Mouse (Mus musculus): ENCODE data around the gene Jsrp1. TPM values are rescaled to one million over a fixed set of nuclear protein-coding genes. Genes with fewer than 3 reads are reported as not detected.

The Jsrp1 gene
- total RNA-seq, 4 experiments from 2014 or later = 0.47 to 1.6 (median 0.75) TPM

GRCm38 (mm10) chr10:80760596-80761524, 52.4 kb downstream of the Jsrp1 start:
- no peak for DNase-seq (ENCODE audit: low spot score)

GRCm38 (mm10) chr10:80758651-80759050, 54.6 kb downstream of the Jsrp1 start:
- no peak for DNase-seq (ENCODE audit: low spot score)

Small RNA genes within 50 kb of the gene (microRNA-seq; reads per million reads assigned to microRNA genes)
- gene Mir1982 = 1.7 reads per million

Other genes with a start within 250 kb of the Jsrp1 start
- gene Klf16, start 236.2 kb downstream of the Jsrp1 start, total RNA-seq (2022) = 1 to 10 TPM; 3.5 to 5.0 (median 4.7) TPM
- 10 to 100 TPM; 44.7 to 48.1 (median 46.9) TPM for gene Abhd17a, start 223.2 kb downstream of the Jsrp1 start, total RNA-seq (2022)
- gene Scamp4, start 210.6 kb downstream of the Jsrp1 start, total RNA-seq (2022) = 10 to 100 TPM; 20.0 to 25.2 (median 21.9) TPM
- gene Adat3, start 210.6 kb downstream of the Jsrp1 start, total RNA-seq (2022) = under 1 TPM; 0.44 to 0.81 (median 0.73) TPM
- gene Gm49322, start 207.5 kb downstream of the Jsrp1 start, total RNA-seq (2022) = under 1 TPM; 0.17 to 0.57 (median 0.30) TPM
- 100 to 1,000 TPM; 119 to 132 (median 122) TPM for gene Csnk1g2, start 190.7 kb downstream of the Jsrp1 start, total RNA-seq (2022)
- gene Btbd2, start 156.4 kb downstream of the Jsrp1 start, total RNA-seq (2022) = 10 to 100 TPM; 44.0 to 52.5 (median 48.5) TPM
- 100 to 1,000 TPM; 197 to 243 (median 216) TPM for gene Mknk2, start 135.4 kb downstream of the Jsrp1 start, total RNA-seq (2022)
- gene Mob3a, start 111.5 kb downstream of the Jsrp1 start, total RNA-seq (2022) = 1 to 10 TPM; 3.8 to 6.0 (median 5.4) TPM
- gene Izumo4, start 111.3 kb downstream of the Jsrp1 start, total RNA-seq (2022) = 1 to 10 TPM; 2.2 to 5.3 (median 3.6) TPM
- 10 to 100 TPM; 41.2 to 44.5 (median 43.4) TPM for gene Ap3d1, start 71.2 kb downstream of the Jsrp1 start, total RNA-seq (2022)
- 10 to 100 TPM; 13.3 to 24.1 (median 19.8) TPM for gene Dot1l, start 58.3 kb downstream of the Jsrp1 start, total RNA-seq (2022)
- 10 to 100 TPM; 25.0 to 33.0 (median 31.5) TPM for gene Sf3a2, start 15.3 kb downstream of the Jsrp1 start, total RNA-seq (2022)
- gene Plekhj1, start 14.9 kb downstream of the Jsrp1 start, total RNA-seq (2022) = 10 to 100 TPM; 29.8 to 37.4 (median 32.7) TPM
- under 1 TPM; 0.14 to 0.50 (median 0.20) TPM for gene Amh, start 8.3 kb downstream of the Jsrp1 start, total RNA-seq (2022)
- 1,000 to 10,000 TPM in 2 of 4 experiments, 100 to 1,000 TPM in 2; 848 to 1,083 (median 963) TPM for gene Oaz1, start 13.2 kb upstream of the Jsrp1 start, total RNA-seq (2022)
- 10 to 100 TPM in 3 of 4 experiments, 1 to 10 TPM in 1; 7.8 to 14.0 (median 12.6) TPM for gene Lingo3, start 30.5 kb upstream of the Jsrp1 start, total RNA-seq (2022)
- gene Lsm7, start 41.7 kb upstream of the Jsrp1 start, total RNA-seq (2022) = 10 to 100 TPM; 23.3 to 32.5 (median 25.0) TPM
- gene Sppl2b, start 41.8 kb upstream of the Jsrp1 start, total RNA-seq (2022) = 10 to 100 TPM; 11.1 to 15.9 (median 14.4) TPM
- not detected for gene Tmprss9, start 58.4 kb upstream of the Jsrp1 start, total RNA-seq (2022)
- gene Timm13, start 87.5 kb upstream of the Jsrp1 start, total RNA-seq (2022) = 100 to 1,000 TPM; 117 to 135 (median 123) TPM
- gene Lmnb2, start 104.7 kb upstream of the Jsrp1 start, total RNA-seq (2022) = 1 to 10 TPM; 3.5 to 6.3 (median 4.8) TPM
- 10 to 100 TPM in 2 of 4 experiments, 1 to 10 TPM in 2; 5.0 to 18.1 (median 12.0) TPM for gene Gadd45b, start 116.6 kb upstream of the Jsrp1 start, total RNA-seq (2022)
- 1 to 10 TPM; 1.0 to 1.7 (median 1.5) TPM for gene Gng7, start 201.4 kb upstream of the Jsrp1 start, total RNA-seq (2022)
- under 1 TPM in 1 of 4 experiments, not detected in 3; 0.44 TPM for gene Diras1, start 212.2 kb upstream of the Jsrp1 start, total RNA-seq (2022)
- gene Slc39a3, start 223.9 kb upstream of the Jsrp1 start, total RNA-seq (2022) = 10 to 100 TPM; 12.1 to 14.1 (median 12.7) TPM
- gene Sgta, start 246.7 kb upstream of the Jsrp1 start, total RNA-seq (2022) = 100 to 1,000 TPM in 2 of 4 experiments, 10 to 100 TPM in 2; 92.0 to 102 (median 99.4) TPM

Data from heart, adult 8-10 months (tissue).